Mouse (Mus musculus): Measurements from ENCODE around the gene Il4. TPM values are rescaled to one million over a fixed set of nuclear protein-coding genes. Genes with fewer than 3 reads are reported as not detected.

The Il4 gene
- total RNA-seq, 2 experiments from 2014 or later, result not detected

DNA sequence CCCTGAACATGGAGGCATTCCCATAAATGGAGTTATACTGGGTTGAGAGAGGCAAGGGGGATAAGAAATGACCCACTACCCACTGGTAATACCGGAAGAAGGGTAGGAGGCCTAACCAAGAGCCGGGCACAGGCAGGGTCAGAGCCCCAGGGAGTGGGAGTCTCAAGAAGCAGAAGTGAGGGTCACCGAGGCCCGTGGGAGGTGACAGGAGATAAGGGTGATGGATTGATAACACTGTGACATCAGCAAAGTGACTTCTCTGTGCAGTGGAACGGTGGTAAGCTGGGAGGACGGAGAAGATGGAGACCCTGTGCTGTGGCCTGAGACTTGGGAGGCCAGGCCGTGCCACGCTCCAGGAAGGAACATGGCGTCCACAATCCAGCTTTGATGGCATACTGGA is 5.1 kb upstream of the Il4 start:
- DNase-seq, result no peak

DNA sequence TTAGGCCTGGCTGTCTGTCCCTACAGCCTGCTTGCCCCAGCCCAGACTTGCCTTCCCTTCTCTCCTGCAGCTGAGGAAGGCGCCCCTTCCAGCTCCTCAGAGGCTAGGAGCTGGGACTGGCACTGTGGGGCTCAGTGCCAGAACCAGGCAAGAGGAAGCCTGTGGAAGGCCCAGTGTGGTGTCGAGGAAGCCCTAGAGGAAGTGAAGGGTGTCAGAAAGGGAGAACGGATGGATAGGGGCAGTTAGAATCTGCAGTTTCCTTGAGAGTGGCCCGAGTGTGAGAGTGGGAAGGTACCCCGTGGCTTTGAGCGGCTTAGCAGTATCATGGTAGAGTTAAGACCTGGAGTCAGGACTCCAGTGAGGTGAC is 4.0 kb upstream of the Il4 start:
- DNase-seq, result no peak

DNA sequence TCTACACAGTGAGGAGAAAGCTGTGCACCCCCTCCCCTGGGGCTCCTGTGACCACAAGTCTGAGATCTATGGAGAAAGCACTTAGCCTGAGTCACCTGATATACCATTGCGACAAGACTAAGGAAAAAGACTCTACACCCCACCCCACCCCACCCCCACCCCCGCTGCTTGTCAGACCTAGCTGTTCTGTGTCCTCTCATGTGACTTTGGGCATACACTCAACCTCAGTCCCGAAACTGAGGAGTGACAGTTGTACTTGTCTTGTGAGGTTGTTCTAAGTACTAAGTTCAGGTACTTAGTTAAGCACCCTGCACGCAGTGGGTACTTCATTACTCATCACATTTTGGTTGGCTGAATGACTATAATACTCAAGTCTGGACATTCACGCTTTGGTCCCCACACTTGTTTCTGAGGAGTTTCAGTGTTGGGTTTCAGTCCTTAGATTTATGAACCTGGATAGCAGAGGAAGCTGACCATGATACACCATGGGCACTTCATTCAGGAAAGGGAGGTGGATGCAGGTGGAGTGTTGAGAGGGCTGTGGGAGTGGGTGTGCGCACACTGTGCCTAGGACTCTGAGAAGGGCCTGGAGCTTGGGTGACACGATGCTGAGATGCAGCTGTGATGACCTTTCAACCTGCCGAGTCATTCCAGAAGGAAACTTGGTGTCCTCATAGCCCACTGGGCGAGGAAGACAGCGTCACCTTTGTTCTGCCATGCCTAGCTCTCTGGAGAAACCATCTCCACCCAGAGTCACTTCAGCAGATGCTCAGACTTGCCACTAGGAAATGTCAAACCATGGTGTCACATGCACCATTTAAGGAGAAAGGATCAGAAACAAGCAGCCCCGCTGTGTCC is 3.3 kb upstream of the Il4 start:
- no peak for DNase-seq

DNA sequence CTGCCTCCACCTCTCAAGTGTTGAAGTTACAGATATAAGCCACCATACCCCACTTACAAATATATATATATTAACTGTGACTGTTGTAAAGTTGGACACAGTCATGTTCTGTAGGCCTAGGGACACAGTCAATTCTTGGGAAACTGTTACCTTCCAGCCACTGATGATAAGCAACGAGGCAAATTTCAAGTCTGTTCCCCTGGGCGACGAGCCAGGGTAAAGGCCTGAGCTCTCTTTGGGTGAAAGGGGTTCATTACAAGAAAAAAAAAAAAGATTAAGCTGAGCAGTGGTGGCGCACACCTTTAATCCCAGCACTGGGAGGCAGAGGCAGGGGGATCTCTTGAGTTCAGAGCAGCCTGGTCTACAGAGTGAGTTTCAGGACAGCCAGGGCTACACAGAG is 1.6 kb upstream of the Il4 start:
- no peak for DNase-seq

DNA sequence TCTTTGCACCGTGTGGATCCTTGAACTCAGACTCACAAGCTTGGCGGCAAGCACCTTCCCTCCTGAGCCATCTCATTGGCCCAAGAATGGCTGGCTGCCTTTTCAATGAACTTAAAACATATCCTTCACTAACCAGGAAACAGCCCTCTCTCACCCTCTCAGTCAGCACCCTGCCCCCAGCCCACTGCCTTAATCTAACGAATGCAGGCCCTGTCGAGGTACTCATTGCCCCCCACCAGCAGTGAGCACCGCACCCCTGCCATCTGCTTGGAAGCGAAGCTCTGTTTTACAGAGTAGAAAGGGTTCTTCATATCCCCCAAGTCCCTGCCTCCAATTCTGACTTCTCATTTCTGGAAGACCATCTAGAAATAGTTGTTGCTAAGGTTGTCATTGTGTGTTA is 959 bp upstream of the Il4 start:
- DNase-seq, result no peak

DNA sequence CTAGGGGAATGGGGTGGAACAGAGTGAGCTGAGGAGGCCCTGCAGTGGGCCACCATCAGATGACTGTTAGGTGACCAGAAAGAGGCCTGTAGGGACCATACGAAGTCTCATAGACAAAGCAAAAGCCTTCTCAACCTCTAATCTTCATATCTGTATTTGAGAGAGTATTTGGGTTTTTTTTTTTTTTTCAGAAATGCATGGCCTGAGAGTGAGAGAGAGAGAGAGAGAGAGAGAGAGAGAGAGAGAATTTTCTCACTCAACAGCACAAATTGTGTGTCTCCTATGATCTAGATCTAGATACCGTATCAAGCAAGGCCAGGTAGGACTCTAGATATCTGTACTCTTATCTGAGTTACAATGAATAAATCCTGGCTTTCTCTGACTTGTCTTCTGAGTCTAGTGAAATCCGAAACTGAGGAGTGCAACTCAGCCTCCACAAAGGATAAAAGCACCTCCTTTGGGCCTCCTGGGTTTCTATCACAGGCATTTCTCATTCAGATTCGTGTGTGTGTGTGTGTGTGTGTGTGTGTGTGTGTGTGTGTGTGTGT is 833 bp downstream of the Il4 start:
- no peak for DNase-seq

DNA sequence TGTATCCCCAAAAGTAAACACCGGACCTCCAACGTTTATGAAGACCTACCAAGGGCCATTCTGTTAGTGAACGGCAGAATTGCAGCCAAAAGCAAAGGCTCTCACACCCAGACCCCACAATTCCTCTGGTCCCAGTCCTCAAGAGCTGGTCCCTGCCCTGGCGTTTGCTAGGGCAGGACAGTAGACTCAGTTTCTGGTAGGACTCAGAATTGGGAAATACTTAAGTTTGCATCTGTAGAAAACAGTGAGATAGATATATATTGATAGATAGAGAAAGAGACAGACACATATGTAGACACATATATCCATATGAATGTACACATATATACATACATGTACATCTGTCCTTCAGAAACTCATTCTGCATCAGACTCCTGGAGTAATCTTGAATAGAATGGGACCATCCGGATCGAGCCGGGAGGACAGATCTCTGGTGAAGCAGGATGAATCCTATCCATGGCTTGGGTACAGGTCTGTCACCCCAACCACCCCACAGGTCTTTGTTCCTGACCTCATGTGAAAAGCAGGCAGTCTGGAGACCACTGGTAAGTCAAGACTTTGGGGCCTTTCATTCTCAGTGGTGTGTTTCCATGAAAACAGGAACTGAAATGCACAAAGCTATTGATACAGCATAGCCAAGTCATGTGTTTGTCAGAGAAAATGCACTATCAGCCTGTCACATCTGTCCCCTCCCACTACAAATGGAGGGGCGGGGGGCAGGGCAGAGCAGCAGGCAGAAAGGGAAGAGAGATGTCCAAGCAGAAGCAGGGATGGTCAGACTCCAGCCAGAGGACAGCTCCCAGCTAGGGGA is 1.5 kb downstream of the Il4 start:
- DNase-seq, result peak; percentile 7 to 33

DNA sequence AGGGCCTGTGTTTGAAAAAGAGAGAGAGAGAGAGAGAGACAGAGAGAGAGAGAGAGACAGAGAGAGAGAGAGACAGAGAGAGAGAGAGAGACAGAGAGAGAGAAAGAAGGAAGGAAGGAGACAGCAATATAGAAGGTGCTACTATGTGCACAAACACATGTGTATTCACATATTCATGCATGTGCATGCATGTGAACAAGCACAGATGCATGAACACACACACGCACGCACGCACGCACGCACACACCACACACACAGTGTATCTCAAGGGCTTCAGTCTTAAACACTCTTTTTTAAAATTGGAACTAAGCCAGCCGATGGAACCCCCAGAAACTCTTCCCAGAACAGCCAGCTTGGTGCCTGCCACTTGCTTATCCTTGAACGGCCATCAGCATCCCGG is 2.9 kb downstream of the Il4 start:
- DNase-seq, result no peak

DNA sequence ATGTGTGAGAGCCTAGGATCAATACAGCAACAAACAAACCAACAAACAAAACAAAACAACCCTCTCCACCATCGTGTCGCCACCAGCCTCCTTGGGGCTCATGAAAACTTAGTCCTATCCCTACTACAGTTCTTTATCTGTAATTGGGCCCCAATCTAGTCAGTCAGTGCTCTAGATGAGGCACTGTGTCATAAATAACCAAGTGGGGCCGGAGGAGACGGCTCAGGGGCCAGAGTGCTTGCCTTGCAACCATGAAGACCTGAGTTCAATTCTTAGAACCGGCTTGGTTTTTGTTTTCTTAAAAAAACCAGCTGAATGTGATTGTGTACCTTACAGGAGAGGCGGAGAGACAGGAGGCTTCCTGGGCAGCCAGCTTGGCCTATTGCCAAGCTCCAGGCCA is 3.3 kb downstream of the Il4 start:
- no peak for DNase-seq

DNA sequence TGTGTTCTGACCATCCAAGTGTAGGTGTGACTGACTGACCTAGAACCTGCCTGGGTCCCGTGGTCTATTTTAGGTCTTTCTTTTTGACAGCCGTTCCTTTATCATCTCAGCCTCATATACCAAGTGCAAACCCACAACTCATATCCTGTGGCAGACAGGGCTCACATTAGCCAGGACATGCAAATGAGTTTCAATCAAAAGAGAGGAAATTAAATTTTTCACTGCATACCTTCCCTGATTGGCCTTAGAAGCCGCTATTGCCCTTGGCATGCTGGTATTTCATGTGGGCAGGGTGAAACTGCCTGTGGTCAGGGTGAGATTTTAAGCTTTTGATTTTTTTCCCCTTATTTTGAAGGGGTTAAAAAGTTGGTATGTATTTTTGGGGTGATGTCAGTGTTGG is 8.8 kb downstream of the Il4 start:
- no peak for DNase-seq

DNA sequence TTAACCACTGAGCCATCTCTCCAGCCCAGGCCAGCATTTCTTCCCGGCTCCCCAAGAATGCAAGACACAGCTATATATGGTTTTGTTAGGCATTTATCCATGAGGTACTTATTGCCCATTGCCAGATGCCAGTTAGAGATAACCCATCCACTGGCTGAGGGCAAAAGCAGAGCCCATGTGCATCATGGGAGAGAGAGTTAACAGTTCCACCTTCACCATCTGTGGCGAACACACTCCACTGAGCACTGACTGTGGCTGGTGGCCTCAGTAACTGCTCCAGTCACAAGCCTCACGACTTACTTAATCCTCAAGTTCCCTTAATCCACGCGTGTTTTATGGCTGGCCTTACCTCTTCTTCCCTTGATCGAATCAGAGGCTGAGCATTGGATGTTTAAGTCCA is 9.2 kb downstream of the Il4 start:
- DNase-seq, result no peak

DNA sequence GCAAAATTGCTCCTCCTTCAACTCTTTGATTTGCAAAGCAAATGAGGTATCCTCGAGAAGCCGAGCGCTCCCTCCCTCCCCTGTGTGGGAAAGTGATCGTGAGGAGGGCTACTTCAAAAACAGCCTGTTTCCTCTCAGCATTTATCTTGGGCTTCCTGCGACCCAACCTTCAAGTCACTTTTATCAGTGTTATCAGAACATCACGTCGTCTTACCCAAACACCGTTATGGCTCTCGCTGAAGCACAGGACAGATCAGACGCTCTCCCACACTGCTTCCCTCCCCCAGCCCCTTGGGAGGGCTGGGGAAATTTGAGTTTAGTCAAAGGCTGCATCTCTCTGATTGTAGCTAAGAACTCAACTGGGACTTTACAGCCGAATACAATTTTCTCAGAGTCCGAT is 12.9 kb downstream of the Il4 start:
- DNase-seq, result no peak

DNA sequence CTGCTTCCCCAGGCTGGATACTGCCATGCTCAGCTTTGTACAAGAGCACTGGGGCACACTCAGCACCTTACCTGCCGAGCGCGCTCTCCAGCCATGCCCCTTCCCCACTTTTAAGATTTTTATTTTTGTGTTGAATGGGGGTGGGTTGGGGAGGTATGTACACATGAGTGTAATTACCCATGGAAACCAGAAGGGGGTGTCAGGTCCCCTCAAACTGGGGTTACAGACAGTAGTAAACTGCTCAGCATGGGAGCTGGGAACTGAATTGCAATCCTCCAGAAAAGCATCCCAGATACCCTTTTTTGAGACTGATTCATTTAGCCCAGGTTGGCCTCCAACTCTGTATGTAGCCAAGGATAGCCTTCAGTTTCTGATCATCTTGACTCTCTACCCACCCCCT is 13.5 kb downstream of the Il4 start:
- DNase-seq, result no peak

DNA sequence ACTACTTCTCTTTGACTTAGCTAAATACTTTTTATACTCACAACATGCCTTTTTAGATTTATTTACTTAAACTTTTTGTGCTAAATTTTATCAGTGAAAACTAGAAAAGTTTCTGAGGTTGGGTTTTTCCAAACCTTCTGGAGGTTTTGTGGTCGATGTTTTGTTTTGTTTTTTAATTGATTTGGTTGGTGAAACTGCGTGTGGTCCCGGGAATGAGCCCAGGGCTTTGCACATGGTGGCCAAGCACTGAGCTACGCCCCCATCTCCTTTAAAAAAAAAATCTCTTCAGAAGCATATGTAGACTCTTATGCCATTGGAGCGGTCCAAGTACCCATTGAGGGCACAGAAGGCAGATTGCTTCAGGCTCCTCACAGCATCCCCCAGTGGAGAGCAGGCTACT is 27.4 kb downstream of the Il4 start:
- no peak for DNase-seq

DNA sequence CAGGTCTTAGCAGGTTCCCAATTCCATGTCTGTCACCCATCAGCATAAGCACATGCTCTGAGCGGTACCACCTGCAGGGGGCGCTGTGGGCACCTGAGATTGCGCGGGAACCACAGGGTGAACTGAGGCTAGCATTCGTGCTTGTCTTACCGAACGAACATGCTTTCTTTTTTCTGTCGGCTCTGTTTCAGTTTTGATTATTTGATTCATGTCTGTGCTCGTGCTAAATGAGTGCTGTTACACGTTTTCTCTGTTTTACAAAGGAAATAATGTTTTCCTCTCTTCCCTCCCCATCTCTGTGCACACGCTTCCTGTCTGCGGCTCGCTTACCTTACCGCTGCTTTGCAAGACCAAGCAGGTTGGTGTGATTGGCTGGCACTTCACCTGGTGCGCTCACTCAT is 28.1 kb downstream of the Il4 start:
- DNase-seq, result peak; percentile 13 to 38

DNA sequence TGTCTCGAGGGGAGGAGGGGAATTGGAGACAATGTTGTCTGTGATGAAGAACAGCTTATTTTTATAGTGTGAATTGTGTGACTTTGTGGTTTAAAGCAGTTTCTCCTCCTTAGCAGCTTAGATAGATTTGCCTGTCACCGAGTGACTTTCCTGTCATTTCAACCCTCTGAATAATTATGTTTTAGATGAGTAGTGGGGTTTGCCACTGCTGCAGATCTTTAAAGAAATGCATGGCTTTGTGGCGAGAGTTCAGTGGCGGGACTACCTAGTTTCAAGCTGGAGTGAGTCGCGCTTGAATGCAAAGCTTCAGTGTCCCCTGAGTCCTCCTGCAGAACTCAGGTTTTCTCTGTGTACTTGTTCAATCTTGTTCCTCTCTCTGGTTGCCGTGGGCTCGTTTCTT is 30.2 kb downstream of the Il4 start:
- DNase-seq, result no peak

DNA sequence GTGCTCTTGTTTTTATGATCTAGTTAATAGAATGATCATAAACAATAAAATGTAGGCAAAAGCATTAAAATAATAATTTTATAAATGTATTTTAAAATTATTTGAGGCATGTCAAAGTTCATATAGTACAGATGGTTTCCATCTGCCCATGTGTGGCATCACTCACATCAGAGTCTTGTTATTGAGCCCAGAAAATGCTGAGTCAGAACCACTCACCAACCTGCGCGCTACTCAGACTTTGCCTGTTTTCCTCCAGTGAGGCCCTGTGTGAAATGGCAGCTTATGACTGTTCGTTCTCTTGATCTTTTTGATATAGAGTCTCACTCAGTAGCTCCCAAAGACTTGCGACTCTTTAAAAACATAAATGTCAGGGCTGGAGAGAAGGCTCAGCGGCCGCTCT is 33.0 kb downstream of the Il4 start:
- DNase-seq, result no peak

DNA sequence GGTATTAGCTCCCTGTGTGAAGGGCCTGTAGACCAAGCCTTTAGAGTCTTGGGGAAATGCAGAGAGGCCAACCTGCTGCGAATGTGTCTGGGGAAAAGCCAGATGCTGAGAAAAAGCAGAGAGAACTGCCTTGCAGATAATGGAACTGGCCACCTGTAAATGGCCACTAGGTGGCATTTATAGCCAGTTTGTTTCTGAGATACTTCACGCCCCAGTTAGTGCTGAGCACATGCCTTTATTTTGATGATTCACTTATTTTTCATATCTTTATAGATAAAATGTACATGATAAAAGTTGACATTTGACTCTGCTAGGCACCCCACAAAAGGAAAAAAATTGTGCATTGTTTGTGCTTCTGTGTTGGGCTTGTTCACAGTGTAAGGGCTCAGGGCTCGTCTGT is 33.6 kb downstream of the Il4 start:
- DNase-seq, result peak; percentile 10

DNA sequence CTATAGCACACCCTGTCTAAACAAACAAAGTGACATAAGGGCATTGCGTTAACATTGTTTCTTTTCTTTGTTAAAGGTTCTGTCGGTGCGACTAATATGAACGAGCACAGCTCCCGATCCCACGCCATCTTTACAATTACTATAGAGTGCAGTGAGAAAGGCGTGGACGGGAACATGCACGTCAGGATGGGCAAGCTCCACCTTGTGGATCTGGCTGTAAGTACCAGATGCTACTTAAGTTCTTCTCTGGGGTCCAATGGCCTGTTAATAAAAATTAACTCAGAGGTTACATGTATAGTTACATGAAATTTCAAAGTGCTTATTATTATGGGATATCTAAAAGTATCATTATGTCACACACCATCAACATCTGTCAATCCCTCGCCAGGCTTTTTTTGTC is 35.3 kb downstream of the Il4 start:
- no peak for DNase-seq

DNA sequence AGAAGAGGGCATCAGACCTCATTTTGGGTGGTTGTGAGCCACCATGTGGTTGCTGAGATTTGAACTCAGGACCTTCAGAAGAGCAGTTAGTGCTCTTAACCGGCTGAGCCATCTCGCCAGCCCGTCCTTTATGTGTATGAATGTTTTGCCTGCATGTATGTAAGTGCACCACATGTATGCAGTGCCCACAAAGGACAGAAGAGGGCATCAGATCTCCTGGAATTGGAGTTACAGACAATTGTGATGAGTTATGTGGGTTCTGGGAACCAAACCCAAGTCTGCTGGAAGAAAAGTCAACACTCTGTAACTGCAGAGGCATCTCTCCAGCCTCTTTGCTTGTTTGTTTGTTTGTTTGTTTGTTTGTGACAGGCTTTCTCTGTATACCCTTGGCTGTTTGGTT is 37.9 kb downstream of the Il4 start:
- no peak for DNase-seq

DNA sequence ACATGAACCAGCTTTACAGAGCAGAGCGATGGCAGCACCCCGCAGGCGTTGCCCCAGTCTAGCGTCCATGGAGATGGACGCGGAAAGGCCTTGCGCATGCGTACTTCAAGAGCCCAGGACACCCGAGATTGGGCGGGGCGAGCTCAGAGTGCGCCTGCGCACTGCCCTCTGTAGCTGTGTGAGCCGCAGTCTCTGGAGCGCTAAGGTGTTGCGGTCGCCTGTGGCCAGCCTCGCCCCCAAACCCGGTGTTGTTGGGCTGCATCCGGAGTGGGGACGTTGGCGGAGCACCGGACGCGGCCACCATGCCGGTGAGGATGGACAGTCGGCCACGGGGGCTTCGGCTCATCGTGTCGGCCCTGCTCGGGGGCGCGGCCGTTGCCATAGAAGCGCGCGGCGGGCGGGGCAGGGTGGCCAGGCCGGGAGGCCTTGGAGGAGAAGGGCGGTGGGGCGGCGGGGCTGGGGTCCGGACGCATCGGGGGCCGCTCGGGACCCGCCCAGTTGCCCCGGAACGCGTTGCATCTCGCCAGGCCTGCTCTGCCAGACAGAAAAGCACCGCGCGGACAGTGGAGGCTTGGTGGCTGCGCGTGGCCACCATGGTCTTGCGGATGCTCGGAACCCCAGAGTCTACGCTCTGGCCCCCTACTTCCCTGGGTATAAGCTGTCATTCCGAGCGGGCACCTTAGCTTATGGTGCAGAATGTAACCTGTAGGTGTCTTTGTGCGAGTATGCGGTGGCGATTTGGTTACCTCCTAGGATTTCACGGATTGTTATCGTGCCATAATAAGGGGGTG is 51.0 kb downstream of the Il4 start, which contains the start of gene Kif3a:
Gene Kif3a (plus strand): TSS at position 156 of the 791 bp plus-strand sequence.
- peak; percentile 97 for DNase-seq

DNA sequence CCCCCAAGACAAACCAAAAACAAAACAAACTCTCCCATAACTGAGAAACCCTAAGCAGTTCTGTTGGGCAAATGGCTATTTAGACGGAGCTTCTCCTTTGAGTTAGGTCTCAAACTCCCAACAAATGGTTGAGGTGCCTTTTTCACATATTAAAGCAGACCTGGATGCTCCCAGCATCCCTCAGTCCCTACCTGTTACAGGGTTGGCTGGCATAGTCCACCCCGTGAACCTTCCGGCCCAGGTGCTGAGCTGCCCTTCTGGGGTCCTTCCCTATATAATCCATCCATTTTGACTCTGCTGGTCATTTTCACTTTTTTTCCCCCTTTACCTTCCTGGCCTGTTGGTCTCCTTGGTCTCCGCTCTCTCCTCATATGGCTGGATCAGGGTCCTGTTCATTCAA is 51.8 kb downstream of the Il4 start:
- DNase-seq, result no peak

DNA sequence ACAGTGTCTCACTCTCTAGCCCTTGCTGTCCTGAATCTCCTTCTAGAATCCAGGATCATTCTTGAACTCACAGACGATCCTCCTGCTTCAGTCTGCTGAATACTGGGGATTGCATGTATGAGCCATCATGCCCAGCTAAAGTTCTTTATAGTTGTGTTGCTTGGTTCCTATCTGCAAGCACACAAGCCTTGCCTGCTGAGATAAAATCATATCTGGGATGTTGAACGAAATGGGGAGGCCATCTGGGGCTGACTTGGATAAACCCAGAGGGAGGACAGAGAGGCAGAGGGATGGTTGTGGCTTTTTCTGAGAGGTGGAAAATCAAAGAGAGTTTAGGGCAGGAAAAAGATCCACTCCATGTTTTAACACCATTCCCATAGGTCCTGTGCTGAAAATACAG is 56.5 kb downstream of the Il4 start:
- no peak for DNase-seq
